Mouse (Mus musculus) cortical plate, adult 2 months (tissue): ENCODE results near the gene Plxnc1. TPM values are rescaled to one million over a fixed set of nuclear protein-coding genes. Genes with fewer than 3 reads are reported as not detected.

Source experiments
- H3K27ac ChIP-seq: fragments of 200-500 bp; 2 replicates; pipeline ENCODE4 v1.5.1; 2012; ENCODE audit warnings: low read length, control low read depth, inconsistent platforms; ENCODE audit not compliant: insufficient read depth
- H3K4me1 ChIP-seq: fragments of 200-500 bp; 2 replicates; pipeline ENCODE4 v1.6.1; 2011; ENCODE audit warnings: low read length; ENCODE audit not compliant: control insufficient read depth, insufficient read depth
- H3K4me3 ChIP-seq: fragments of 200-500 bp; 2 replicates; pipeline ENCODE4 v1.5.1; 2011; ENCODE audit warnings: mild to moderate bottlenecking, low read length, control low read depth; ENCODE audit not compliant: insufficient read depth
- CTCF ChIP-seq: fragments of 200-500 bp; IDR thresholded peaks from 2 replicates; pipeline ENCODE4 v1.5.1; 2011; ENCODE audit warnings: mild to moderate bottlenecking, control low read depth, low read length; ENCODE audit not compliant: insufficient read depth; ENCODE audit errors: extremely low read depth
- POLR2A ChIP-seq: fragments of 200-500 bp; IDR thresholded peaks from 2 replicates; pipeline ENCODE4 v1.6.1; 2011; ENCODE audit warnings: mild to moderate bottlenecking, low read length, control low read depth; ENCODE audit not compliant: insufficient read depth; ENCODE audit errors: extremely low read depth
- polyA plus RNA-seq: library from polyadenylated mRNA; depleted of rRNA; stranded (reverse); fragments of >200 nt; gene quantifications from 2 replicates; pipeline ENCODE4 v1.2.3, GENCODE M21; 2012

Gene Plxnc1
- polyA plus RNA-seq, 1 experiment, result 14.0 TPM

DNA sequence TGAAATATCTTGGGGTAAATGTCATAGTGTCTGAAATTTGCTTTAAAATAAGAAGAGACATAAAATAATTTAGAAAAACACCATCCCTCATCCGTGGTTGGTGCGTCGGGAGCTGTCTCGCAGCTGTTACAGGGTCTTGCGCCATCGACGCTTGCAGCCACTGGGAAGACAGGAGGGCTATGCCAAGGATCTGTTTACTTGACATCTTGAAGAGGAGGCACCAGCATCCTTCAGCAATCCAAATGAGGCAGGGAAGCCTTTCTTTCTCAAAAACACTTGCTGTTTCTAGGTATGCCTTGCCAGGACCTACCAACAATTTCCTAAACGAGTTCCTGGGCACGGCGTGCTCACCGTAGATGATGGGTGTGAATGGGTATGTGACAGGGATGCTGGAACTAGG, 30.6 kb downstream of the Plxnc1 start:
- no peak overlapping the region for H3K4me3 ChIP-seq
- TF ChIP-seq POLR2A (no peak), CTCF (no peak)
- H3K4me1 ChIP-seq, result peaks cover 1% of the 10 kb centered on the region; the same call in 1 of the 2 replicates
- no peak overlapping the region for H3K27ac ChIP-seq

DNA sequence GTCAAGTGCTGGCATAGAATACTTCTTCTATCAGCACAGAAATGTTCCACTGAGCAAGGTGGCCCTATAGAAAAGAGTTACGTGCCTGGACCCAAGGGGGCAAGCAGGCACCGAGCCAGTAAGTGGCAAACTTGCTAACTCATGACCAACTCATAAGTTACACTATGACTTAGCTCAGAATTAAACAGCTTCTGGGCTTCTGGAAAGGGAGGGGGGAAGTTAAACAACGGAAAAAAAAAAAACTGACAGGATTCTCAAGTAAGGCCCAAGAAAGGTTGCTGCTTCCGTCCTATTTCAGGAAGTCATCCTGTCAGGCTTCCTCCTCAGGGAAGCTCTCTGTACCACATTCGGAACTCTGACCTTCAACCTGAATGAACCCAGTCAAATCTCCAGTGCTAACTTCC, 31.3 kb downstream of the Plxnc1 start:
- H3K4me3 ChIP-seq, result no peak overlapping the region
- H3K4me1 ChIP-seq, result no peaks in the 10 kb centered on the region
- no peak overlapping the region for H3K27ac ChIP-seq
- TF ChIP-seq CTCF (no peak), POLR2A (no peak)

DNA sequence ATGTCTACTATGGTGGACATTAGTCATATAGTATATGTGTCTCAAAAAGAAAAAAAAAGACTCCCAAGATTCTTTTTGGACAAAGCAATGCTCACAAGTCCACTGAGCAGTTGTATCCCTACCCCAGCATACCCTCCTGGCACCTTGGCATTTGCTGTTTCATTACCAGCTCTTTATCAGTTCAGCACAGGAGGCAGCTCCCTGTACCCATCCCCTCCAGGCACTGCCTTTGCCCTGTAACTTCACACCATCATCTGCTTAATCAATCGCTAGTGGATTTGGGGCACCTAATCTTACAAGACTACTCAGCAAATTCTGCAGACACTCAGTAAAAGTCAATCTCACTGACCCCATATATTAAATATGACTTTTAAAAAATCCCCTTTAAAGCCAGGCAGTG, 32.1 kb downstream of the Plxnc1 start:
- Histone ChIP-seq H3K4me1 (no peaks in the 10 kb centered on the region), H3K27ac (no peak overlapping the region), H3K4me3 (no peak overlapping the region)
- TF ChIP-seq CTCF, result no peak
- no peak for TF ChIP-seq POLR2A

DNA sequence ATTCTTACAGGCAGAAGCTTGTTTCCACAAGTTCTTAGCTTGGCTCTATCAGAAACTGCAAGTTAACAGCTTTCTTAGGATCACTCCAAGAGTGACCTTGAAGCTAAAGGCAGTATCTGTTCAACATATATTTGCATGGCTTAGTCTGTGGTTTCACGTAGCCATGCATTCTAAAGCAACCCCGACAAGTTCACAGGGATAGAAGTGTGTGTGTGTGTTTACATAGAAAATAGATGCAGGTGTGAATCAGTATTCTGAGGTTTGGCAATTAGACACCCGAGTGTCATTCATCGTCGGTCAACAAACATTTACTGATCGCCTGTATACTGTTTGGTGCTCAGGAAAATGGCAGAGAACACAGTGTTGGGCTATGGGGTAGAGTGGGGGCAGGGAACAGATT, 33.5 kb downstream of the Plxnc1 start:
- Histone ChIP-seq H3K4me1 (peaks cover 4% of the 10 kb centered on the region; the same call in 1 of the 2 replicates), H3K4me3 (no peak overlapping the region)

DNA sequence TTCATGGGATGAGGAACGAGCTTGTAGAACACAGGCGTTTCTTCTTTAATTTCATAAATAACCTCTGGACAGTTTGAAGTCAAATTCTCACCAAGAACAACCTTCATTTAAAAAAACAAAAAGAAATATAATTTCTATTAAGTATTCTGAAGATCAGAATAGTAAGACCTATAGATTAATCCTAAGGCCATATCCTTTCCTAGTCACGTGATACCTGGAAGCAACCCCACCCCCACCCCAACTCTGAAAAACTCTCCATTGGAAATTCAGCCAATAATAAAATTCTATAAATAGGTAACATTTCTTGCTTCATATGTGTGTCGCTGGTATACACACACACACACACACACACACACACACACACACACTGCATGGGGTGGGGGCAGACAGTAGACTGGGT, 34.1 kb downstream of the Plxnc1 start:
- TF ChIP-seq CTCF (no peak), POLR2A (no peak)
- Histone ChIP-seq H3K4me3 (no peak overlapping the region), H3K27ac (no peak overlapping the region), H3K4me1 (peaks cover 5% of the 10 kb centered on the region; the same call in 1 of the 2 replicates)

More for the DNA sequence above, 33.5 kb downstream of the Plxnc1 start:
- H3K27ac ChIP-seq, result no peak overlapping the region
- TF ChIP-seq POLR2A (no peak), CTCF (no peak)

DNA sequence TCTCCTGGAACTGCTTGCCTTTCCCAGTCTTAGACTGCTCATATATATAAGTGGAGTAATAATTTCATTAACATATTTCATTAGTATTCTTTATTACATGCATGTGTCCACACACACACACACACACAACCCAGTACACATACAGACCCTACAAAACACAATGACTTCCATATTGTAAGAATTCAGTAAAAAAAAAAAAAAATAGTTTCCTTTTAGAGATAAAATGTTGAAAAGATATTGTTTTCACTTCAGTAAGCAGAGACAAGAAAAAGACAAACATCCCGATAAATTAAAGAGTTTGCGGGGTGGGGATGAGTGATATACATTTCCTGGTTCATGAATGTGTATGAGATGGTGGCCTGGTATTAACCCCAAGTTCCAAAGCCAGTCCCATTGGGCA, 34.8 kb downstream of the Plxnc1 start:
- Histone ChIP-seq H3K27ac (no peak overlapping the region), H3K4me1 (peaks cover 7% of the 10 kb centered on the region; the same call in 1 of the 2 replicates), H3K4me3 (no peak overlapping the region)
- TF ChIP-seq CTCF (no peak), POLR2A (no peak)

DNA sequence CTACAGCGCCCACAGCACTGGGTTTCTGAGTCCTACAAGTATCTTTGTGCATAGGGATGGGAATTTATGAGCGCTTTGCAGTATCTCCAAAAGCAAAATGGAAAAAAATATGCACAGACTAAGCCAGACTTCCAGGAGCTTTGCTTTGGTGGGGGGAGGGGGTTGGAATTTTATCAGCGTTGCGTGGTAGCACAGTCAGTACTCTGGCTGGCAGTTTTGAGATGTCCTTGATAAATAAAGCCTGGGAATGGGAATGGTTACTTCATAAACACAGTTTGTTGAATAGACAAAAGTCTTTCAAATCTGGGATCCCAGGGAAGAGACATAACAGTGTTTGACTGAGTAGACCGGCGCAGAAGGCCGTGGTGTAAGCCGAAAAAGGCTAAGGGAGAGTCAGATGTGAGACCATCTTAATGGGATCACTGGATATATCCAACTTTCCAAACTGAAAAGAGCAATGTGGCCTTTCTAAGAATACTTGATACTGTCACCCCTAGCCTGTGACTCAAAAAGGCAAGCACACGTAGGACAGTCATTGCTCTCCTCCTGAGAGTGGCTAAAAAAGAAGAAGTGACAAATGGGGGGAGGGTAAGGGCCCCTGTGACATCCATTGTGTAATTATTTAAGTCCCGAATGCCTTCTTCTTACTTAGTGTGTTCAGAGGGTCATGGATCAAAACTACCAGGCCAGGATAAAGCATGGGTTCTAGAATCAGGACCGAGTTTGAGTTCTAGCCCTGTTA, 35.5 kb downstream of the Plxnc1 start:
- Histone ChIP-seq H3K27ac (no peak overlapping the region), H3K4me1 (peaks cover 10% of the 10 kb centered on the region), H3K4me3 (no peak overlapping the region)
- TF ChIP-seq CTCF (no peak), POLR2A (no peak)

DNA sequence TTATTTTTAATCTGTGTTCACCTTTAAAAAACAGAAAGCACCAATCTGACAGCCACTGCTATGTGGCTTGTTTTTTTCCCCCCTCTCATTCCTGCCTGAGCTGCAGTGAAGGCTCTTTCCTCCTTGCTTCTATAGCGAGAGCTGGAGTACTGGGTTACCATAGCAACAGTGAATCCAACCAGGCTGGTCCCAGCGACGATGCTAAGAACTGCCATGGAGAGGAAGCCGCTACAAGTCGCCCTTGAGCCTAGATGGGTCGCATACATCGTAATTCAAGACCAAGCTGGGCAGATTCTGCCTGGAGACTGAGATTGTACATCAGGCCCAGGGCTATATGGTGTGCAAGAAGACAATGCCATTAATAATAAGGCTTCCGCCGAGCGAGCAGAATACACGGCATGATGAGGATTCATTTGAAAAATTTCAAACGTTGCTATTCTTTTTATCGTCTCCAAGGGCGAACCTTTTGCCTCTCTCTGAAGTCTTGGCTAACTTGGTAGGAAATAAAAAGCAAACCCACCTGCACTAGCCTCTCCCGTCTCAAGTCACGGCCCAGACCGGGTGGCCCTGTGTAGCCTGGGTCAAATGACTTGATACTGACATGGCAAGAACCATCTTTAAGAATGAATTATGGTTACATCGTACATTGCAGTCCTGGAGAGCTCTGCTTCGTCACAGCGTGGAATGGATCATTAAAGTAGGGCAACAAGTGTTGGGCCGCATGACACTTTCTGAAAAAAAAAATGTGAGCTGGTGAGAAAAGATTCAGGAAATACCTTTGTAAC, 38.8 kb downstream of the Plxnc1 start:
- Histone ChIP-seq H3K4me3 (no peak overlapping the region; the same call in 1 of the 2 replicates), H3K4me1 (peaks cover 15% of the 10 kb centered on the region), H3K27ac (peak overlapping the region; percentile 44; the same call in 1 of the 2 replicates)
- peak; percentile 70 for TF ChIP-seq POLR2A
- no peak for TF ChIP-seq CTCF

DNA sequence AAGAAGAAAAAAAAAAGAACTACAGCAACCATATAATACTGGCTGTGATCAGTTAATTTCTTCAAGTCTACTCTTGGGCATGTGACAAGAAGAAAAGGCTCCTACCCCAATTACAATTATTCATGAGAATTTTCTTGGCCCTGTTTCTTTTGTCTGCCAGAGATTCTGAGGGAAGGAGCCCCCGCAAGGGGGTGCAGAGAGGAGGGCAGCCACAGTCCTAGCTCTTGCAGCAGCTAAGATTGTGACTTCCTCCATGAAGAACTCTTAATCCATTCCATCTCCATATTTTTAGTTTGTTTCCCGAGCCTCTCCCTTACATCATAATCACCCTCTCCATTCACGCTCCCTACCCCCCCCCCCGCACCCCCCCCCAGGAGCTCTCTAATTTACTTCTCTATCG, 39.4 kb downstream of the Plxnc1 start:
- no peak overlapping the region for H3K27ac ChIP-seq
- TF ChIP-seq POLR2A (no peak), CTCF (no peak)
- H3K4me1 ChIP-seq, result peaks cover 15% of the 10 kb centered on the region
- H3K4me3 ChIP-seq, result no peak overlapping the region; the same call in 1 of the 2 replicates

DNA sequence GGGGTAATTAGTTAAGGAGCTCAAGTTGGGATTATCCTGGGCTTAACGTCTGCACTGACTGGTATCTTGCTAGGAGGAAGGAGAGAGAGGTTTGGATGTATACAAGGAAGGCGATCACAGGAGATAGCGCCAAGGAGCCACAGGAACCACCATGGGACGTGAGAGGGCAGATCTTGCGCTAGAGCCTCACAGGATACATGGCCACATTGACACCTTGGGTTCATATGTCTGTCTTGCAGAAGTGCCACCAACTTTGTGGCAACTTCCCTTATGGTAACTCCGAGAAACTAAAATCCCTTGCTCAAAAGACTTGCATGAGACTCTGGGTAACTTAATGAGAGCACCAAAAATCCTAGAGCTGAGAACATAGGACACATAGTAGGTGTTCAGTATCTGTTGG, 47.7 kb downstream of the Plxnc1 start:
- TF ChIP-seq POLR2A (no peak), CTCF (no peak)

More for the DNA sequence above, 47.7 kb downstream of the Plxnc1 start:
- H3K4me3 ChIP-seq, result no peak overlapping the region
- no peak overlapping the region for H3K27ac ChIP-seq
- peaks cover 5% of the 10 kb centered on the region for H3K4me1 ChIP-seq
